Mouse (Mus musculus) cerebellum, adult (tissue): Measurements from ENCODE around the gene Pex7.
A peak's percentile ranks its signal among the peaks of the same experiment; 100 is the strongest.

ENCODE experiments used
- ATAC-seq: cut with Nextera tagmentation; 2 replicates; pipeline ENCODE4 v1.9.2; 2017; ENCODE audit warnings: mild to moderate bottlenecking, moderate library complexity, mixed read lengths; ENCODE audit not compliant: insufficient number of reproducible peaks, low FRiP score, low TSS enrichment

Pex7 gene

GRCm38 (mm10) chr10:19907246-19907804 is at the start of gene Pex7:
Gene Pex7 (minus strand): TSS chr10:19907689.
- ATAC-seq: peak; percentile 94

- ATAC-seq: 0 out of 2 replicates have a peak, but pooled peaks have one; percentile 27
Measured at GRCm38 (mm10) chr10:19956745-19957144, 49.3 kb upstream of the Pex7 start.

DNA sequence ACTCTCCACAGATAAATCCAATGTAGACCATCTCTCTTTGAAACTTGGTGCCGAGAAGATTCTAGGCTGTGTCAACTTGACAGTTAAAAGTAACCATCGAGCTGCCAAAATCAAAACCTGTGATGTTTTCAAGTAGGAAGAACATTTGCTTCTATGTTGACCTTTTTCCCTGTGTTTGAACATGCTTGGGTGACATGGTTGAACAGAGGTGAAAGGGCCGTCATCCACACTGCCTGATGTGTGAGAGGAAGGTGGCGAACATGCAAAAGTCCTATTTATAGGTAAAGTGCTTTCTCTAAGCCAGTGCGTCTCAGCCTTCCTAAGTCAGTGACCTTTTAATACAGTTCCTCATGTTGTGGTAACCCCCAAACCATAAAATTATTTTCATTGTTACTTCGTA is 48.3 kb upstream of the Pex7 start:
- ATAC-seq: no peak

GRCm38 (mm10) chr10:19954572-19954971 is 47.1 kb upstream of the Pex7 start:
- no peak for ATAC-seq

GRCm38 (mm10) chr10:19953032-19953761 is 45.7 kb upstream of the Pex7 start:
- no peak for ATAC-seq

- no peak for ATAC-seq
Measured at GRCm38 (mm10) chr10:19949106-19949505, 41.6 kb upstream of the Pex7 start.

DNA sequence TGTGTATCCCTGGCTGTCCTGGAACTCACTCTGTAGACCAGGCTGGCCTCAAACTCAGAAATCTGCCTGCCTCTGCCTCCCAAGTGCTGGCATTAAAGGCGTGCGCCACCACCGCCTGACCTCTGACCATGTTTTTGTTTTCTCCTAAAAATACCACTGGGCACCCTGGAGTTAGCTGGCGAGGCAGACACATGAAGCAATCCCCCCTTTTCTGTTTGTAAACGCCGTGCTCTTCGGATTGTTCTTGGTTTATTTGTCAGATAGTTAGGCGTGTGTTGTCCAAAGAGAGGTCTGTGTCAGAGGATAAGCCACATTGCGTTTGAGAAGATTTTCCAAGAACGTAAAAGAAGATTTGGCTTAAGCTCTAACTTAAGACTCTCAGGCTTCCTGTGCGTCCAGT is 40.9 kb upstream of the Pex7 start:
- no peak for ATAC-seq

DNA sequence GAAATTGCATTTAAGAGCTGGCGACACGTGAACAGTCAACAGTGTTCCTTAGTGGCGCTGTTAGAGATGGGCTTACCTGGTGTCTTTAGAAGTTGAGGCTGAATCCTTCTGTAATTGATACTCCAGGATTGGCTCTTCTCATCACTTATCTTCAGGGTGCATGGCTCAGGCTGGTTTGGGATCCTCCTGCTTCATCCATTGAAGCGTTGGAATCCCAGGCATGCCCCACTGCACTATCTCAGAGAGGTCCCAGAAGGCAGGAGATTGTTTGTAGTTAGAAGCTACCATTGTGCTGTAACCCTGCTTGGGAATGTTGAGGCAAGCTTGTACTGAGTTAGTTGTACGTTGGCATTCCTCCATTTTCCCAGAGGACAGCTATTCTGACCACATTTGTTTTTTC is 40.4 kb upstream of the Pex7 start:
- no peak for ATAC-seq

DNA sequence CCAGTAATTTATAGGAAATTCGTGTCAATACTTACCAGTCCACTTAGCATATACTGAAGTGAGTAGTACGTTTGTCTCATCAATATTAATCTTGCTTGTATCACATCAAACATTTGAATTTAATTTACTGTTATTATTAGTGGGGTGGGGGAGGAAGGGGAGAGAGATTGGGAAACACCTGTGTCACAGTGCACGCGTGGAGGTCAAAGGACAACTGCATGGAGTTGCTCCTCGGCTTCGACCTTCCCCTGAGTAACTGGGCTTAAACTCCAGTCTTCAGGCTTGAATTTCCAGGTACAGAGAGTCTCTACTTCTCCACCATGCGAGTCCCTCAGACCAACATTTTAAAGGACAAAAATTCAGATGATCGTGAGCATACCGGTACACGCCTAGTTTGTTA is 40.0 kb upstream of the Pex7 start:
- no peak for ATAC-seq

DNA sequence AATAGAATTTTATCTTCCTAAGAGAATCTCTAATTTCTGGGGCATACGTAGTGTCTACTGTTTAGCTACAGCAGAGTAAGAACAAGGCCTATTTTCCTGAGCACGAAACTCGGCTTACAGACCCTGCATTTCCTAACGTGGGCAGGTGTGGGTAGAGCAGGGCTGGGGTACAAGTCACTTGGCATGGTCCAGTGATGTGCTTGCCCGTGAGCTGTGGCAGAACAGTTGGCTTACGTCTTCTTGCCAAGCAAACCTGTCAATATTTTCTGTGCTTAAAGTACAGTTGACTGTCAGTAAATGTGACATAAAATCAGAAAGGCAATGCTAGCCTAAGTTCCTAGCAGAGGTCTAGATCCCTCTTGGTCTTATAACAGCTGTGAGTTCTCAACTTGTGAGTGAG is 39.2 kb upstream of the Pex7 start:
- ATAC-seq: no peak

DNA sequence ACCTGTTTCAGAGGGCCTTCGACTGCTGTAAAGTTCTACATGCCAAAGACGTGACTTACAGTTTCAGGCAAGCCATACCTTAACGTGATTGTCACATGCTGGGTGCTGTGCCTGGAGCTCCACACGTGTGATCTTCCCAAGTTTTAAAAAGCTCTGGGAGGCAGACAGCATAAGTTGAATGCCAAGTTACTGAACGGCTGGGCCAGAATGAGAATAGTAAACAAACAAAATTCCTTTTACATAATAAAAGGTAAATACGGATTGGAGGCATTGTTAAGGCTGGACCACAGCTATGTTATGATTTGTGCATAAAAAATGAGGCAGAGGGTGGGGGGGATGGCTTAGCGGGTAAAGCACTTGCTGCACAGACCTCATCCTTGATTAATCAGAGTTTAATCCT is 38.2 kb upstream of the Pex7 start:
- ATAC-seq: no peak

DNA sequence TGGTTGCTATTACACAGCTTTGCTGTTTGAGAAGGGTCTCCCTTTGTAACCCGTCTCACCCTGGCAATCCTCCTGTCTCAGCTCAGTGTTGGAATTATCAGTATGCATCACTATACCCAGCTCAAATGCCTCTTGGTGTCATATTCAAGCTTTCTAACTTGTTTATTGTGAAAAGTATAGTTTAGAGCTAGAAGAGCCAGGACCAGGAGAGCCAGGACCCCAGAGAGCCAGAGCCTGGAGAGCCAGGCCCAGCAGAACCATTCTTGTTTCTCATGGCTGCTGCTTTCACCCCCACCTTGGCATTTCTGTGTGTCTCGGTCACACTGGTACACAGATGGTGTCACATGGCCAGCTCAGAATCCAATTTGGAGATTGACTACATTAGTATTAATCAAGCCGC is 35.1 kb upstream of the Pex7 start:
- ATAC-seq: no peak

DNA sequence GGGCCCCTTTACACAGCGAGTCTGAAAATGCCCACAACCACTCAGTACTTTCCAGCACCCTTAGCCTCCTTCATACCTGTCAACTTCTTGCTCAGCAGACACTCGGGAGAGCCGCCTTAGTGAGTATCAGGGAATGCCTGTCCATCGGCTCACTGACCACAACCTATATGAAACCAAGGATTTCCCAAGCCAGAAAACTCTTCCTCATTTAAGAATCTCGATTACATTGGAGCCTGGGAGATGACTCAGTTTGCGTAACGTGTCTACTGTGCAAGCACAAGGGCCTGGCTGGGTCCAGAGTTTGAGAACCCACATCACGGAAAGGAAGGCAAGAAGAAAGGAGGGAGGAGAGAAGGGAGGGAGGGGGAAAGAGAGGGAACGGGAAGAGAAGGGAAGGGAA is 34.4 kb upstream of the Pex7 start:
- ATAC-seq: no peak

DNA sequence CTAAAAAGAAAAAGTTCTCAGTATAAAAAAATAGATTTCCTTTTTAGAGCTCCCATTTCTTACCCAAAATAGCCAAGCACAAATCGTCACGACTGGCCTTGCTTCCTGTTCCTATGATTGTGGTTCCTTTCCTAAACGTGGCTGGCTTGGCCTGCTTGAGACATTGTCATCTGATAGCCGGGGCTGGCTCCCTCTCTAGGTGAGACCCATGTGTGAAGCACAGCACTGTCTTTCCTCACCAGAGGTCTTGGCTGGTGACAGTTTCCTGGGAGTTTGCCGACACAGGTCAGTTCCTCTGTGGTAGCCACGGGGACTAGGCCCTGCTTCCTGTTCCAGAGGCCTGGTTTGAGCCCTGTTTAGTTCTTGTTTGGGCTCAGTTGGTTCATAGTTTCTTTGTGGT is 33.6 kb upstream of the Pex7 start:
- ATAC-seq: no peak

DNA sequence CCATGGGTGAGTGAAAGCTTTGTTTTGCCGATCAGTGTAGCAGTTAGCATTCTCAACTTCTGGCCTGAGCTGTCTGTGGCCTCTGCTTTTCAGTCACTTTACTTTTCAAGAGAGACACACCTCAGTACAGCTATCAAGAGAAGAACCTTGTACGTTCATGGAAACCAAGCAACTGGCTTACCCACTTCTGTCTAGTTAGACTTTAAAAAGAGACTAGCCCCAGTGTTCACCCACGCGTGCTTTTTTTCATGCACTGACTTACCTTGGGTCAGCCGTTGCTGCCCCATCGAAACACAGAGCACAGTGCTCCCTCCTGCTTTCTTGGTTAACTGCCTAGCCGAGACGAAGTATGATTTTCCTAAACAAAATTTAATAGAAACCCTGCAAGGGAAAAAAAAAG is 33.1 kb upstream of the Pex7 start:
- ATAC-seq: no peak

DNA sequence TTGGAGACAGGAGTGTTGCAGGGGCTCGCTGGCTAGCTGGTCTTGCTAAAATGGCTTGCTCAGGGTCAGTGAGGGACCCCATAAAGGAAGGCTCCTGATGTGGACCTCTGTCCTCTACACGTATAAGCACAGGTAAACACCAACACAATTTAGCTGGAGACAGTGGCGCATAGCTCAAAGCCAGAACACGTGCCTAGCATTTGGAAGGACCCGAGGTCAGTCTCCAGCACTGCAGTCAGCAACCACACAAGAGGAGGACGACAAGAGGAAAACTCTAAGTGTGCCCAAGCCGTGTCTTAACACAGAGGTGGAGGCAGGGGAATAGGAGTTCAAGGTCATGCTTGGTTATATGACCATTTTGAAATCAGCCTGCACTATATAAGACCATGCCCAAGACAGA is 32.6 kb upstream of the Pex7 start:
- no peak for ATAC-seq

DNA sequence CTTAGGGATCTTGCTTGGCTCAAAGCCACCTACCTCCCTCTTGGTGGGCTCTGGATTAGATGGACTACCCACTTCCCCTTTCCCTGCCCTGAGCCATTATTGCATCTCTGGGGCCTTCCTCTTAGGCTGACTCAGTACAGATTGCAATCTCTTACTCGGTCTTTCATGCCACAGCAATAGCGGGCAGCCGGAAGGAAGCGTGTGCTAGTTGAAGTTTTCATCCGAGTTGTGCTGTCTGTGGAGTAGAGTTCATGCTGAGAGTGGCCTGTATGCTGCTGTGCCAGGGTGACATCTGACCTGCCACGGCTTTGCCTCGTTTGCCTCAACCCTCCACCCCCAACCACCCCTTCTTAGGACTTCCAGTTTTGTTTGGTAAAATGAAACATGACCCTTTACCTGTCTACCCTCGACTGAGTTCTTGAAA is 31.8 kb upstream of the Pex7 start:
- ATAC-seq: no peak

GRCm38 (mm10) chr10:19938738-19939137 is 31.2 kb upstream of the Pex7 start:
- no peak for ATAC-seq

- ATAC-seq: no peak
Measured at GRCm38 (mm10) chr10:19936961-19937708, 29.6 kb upstream of the Pex7 start.

DNA sequence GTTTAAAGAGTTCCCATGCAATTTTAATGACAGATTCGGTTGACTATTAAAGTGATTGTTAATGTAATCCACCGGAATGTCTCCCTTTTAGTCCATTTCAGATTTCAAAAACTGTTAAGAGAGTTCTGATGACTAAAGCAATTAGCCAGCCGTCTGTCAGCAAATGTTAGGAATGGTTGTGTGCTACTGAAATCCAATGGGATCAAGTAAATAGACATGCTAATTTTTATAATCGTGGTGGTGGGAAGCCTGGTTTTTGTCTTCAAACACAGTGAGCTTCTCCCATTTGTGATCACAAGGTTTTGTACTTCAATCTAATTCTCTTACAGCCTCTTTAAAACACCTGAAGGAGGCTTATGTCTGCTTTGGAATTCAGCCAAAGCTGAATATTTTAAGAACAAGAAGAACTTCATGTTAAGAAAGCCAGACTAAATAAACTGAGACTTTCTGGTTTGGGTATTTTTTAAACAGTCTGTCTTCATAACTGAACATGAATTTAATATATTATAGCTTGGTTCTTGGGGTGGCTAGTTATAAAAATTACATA is 28.4 kb upstream of the Pex7 start:
- no peak for ATAC-seq

- ATAC-seq: no peak
Measured at GRCm38 (mm10) chr10:19935295-19935623, 27.8 kb upstream of the Pex7 start.
